Mouse (Mus musculus) 3T3-L1 (cell line): ENCODE measurements around the gene Prkag2.
"Not testable (repeated sequence)": the region's sequence is repeated elsewhere in the genome, so short reads cannot be mapped to it uniquely, and the experiment has no call there.

Experiments
- DNase-seq: peaks from one replicate; pipeline ENCODE4 v3.0.0-alpha.2; 2015; ENCODE audit warnings: low read depth, low spot score

Gene Prkag2

DNA sequence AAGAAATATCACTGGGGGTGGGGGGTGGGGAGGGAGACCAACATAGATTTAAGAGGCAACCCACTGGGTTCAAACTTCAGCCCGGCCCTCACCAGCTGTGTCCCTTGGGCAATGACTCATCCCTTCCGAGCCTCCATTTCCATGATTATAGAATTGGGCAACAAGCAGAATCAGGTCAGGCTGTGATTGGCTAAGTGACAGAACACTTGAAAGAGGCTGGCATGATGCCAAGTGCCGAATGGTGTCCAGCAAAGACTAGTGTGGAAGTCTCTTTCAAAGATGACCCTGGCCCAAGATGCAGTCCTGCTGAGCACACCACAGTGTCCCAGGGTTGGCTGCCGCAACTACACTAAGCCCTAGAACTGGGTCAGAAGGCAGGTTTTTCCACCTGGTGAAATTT lies 14.2 kb downstream of the Prkag2 start:
- peak; percentile 89 for DNase-seq

DNA sequence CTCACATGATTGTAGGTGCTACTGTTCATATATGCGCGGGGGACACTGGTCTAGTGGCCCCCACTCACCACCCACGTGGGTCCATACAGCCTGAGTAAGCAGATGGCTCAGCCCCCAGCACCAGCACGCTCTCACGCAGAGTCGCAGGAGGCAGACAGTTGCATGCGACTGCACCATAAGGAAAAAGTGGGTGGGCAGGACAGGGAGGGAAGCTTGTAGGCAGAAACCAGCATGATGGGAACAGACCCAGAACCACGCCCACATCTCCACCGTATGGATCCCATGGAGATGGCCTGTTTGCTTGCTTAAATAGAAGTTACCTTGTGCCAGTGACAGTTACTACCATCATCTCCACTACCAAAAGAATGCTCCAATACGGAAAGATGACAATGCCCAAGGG lies 15.3 kb downstream of the Prkag2 start:
- DNase-seq = no peak

DNA sequence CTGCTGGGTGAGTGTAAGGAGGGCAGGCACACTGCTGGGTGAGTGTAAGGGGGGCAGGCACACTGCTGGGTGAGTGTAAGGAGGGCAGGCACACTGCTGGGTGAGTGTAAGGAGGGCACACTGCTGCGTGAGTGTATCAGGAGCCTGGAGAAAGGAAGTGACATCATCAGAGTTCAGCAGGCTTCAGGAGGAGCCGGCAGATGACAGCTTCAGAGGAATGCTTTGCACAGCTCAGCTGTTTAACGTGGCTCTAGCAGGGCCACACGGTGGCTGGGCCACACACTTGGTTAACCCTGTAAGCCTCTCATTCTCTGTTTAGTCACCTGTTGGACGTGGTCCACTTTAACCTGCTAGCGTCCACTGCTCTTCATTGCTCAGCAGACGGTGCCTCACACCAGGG lies 16.6 kb downstream of the Prkag2 start:
- peak; percentile 20 for DNase-seq

DNA sequence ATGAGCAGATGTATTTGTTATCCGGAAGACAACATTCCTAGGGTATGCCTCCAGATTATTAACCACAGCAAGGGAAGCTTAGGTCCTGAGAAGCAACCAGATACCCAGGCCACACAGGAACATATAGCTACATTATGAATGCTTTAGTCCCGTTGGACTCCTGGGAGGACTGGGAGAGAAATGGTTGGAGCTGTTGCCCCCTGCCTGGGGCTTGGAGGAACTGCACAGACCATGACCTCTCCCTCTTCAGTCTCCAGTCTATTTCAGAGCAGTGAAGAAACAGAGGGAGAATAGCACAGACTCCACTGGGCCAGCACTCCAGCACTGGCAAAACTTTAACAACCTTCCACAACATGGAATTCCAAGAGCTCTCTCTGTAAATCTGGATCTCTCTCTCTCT lies 17.9 kb downstream of the Prkag2 start:
- DNase-seq = peak; percentile 68

DNA sequence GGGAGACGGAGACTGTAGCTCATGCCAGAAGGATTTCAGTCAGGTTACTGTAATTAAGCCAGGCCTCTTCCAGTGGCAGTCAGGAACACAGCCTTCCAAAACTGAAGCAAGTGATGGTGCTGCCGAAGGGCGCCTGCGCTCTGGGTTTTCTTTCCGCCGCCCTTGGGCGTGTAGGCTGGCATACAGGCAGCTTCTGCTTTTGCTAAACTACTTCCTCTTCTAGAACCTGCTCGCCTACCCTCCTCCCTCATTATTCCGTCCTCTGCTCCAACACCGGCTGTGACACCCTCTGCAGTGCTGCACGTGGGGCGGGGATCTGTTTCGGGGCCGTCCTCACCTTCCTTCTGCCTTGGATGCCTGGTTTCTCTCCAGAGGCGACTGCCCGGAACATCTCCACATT lies 18.9 kb downstream of the Prkag2 start:
- DNase-seq = no peak

DNA sequence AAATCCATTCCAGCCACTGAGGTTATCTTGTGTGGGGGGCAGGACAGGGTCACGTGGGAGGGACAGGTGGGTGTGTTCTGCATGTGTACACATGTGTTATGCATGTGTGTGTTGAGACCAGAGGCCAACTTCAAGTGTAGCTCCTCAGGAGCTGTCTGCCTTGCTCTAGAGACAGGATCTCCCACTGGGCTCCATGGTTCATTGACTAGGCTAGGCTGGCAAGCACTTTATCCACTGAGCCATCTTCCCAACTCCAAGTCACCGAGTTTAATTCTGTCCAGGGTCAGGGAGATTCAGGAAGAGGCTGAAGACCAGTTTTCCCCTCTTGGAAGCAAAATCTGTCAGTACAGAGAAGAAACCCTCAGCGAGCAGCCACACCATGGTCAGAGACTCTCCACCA lies 19.4 kb downstream of the Prkag2 start:
- no peak for DNase-seq

DNA sequence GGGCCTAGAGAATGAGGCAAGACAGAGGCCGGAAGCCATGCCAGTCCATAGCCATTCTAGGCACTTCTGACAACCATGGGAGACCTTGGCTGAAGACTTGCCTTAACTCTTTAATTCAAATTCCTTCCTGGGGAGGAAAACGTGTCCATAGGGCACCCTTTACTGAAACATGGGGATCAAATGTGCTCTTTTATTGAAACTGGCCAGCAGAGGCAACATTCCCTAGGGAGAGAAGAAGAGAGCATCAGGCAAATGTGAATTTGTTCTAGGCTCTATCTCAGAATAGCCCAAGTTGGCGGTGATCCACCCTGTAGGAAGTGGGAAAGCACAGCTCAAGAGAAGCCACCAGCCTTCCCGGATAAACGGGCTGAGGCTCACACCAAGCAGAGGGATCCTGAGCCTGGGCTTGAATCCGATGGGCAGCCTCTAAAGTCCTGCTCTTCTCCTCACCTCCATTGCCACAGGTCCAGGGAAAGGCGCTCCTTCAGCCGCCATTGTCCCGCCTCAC lies 19.9 kb downstream of the Prkag2 start:
- no peak for DNase-seq

DNA sequence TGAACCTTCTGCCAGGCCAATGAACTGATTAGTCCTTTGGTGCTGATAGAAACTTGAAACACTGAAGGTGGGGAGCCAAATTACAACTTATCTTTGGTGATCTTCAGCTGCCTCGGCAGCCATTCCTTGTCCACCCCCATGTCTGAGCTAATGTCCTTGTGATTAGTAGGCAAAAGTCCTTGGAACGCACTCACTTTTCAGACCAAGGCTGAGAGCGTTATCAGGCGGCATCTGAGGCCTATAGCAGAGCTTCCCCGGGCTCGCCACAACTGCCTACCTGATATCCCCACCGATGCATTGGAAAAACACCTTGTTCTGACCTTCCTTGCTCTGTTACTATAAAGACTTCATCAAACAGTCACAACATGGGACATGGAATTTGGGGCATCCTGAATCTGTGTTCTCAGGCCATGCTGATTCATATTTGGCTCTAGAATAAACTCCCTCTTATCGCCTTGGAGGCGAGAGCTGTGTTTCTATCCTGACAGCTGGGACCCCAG lies 20.6 kb downstream of the Prkag2 start:
- no peak for DNase-seq

DNA sequence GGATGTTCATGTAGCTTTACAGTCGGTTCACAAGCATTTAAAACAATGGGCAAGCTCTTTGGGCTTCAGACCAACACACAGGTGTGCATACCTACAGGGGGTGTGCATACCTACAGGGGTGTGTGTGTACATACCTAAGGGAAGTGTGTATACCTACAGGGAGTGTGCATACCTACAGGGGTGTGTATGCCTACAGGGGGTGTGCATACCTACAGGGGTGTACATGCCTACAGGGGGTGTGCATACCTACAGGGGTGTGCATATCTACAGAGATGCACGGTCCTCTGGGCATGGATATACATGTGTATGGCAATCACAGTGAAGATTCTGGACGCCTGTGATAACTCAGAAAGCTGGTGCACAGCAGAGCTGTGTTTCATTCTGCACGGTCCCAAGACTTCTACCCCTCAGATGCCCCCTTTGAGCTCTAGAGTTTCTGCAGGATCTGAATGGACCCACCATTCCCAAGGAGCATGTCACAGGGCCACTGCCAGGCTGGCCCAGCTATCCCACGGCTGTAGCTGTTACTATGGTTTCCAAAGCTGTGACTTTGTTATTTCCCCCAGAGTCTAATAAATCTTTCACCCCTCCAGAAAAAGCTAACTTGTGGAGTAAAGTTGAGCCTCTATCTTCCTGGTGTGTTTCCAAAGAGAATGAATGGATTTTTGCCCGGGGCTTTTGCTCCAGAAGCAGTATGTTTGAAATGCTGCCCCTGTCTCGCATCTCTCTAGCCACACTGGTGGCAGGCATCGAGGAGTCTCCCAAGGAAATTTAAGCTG lies 22.4 kb downstream of the Prkag2 start:
- DNase-seq = peak; percentile 26

DNA sequence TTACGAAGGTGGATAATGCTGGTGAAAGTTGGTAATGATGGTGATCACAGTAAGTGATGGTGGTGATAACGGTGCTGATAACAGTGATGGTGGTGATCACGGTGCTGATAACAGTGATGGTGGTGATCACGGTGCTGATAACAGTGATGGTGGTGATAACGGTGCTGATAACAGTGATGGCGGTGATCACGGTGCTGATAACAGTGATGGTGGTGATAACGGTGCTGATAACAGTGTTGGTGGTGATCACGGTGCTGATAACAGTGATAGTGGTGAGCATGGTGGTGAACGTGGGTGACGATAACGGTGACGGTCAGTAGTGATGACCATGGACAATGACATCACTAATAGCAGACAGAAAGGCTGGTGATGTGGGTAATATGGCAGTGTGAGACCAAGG lies 23.2 kb downstream of the Prkag2 start:
- not testable (repeated sequence) for DNase-seq

DNA sequence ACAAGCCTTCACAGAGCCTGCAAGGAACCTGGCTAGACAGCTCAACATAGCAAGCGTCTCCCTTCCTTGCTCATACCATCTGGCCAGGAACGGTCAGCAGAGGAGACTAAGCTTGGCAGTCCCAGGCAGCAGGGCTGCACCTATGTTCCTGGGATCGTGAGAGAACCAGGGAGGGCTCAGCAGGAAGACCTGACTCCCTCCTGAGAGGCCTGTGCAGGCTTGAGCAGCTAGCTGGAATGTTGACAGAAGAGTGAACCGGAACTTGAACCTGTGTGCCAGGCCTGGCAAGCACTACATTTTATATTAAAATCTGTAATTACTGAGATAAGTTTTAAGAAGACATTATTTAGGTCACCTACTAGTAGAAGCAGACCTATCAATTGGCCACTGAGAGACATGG lies 24.8 kb downstream of the Prkag2 start:
- DNase-seq = no peak

DNA sequence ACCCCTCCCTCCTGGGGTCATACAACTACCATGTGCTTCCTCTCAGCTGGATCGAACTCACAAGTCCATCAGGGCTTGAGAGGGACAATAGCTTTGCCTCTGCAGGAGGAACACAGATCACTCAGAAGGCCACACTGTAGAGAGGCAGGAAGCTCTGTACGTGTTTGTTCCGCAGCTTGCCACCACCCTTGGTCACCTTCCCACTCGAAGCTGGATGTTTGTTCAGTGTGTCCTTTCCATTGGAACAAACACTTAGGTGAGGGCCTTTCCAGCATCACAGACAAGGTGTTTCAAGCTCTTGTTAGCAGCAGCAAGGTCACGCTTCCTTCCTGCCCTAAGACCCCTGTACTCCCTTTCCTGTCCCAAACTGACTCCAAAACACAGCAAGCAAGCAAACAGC lies 30.6 kb downstream of the Prkag2 start:
- DNase-seq = no peak

DNA sequence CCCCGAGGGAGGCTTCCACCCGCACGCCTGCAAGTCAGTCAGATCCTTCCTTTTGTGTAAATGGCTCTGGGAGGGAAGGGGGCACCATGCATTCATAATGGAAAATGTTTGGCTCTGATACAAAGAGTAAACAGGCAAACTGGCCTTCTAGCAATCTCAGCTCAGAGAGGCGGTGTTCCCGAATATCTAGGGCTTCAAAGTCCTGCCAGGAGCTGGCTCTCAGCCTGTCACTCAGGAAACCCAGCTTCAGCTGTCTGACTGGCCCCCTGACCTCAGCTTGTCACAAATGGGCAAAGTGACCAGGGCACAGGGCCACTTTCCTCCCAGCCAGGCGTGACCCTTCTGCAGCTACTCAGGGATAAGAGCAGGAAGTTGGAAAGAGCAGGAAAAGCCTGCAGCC lies 33.3 kb downstream of the Prkag2 start:
- DNase-seq = no peak

DNA sequence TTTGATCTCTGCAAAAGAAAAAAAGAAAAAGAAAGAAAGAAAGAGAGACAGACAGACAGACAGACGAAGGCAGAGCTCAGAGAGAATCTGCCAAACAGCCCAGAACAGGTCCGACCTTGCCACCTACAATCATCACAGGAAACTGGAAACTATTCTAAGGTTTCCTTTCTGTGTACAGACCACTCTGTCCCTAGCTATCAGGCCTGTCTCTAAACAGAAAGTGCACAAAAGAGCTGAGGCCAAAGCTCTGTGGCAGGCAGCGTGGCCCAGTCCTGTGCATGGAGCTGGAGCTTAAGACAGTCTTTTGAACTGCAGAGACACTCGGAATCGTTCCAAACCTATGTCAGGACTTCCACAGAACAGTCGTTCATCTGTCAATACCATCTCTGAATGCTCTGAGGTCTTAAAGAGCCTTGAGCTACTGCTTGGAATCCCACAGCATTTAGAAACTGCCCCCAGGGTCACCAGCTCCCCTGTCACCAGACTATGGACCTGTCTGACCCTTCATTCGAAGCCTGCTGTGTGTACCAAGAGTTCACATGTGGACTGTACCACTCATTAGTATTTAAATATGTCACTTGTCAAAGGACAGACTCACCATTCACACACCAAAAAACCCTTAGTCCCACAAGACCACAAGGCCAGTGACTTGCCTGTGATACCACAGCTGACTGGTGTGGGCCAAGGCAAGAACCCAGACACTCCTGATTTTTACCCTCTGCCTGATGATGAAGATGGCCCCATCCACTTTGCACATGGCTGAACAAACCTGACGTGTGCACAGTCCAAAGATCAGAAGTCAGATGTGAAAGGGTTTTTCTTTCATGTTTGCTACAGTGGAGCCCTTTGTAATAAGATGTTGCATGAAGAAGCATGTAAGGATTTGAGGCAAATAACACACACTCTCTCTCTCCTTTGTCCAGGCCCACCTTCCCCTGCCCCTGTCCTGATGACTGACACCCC lies 35.9 kb downstream of the Prkag2 start:
- no peak for DNase-seq

DNA sequence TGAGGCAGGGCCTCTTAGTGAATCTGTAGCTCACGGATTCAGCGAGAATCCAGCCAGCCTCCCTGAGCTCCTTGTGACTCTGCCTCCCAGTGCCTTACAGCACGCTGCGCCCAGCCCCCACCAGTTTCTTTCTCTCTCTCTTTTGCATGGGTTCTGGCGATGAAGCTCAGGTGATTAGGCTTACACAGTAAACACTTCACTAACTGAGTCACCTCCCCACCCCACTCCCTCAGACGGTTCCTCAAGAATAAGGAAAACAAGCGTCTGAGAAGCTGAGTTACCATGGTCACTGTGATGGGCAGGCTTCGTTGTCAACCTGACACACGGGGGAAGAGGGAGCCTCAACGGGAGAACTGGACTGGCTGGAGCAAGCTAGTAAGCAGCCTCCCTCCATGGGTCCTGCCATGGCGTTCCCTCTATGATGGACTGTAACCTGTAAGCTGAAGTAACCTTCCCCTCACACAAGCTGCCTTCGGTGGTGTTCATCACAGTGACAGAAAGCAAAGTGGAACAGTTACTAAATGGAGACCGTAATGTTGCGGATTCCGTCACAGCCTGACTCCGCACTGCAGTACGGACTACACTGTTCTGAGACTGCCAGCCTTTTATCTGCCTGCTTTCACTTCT lies 37.8 kb downstream of the Prkag2 start:
- no peak for DNase-seq

DNA sequence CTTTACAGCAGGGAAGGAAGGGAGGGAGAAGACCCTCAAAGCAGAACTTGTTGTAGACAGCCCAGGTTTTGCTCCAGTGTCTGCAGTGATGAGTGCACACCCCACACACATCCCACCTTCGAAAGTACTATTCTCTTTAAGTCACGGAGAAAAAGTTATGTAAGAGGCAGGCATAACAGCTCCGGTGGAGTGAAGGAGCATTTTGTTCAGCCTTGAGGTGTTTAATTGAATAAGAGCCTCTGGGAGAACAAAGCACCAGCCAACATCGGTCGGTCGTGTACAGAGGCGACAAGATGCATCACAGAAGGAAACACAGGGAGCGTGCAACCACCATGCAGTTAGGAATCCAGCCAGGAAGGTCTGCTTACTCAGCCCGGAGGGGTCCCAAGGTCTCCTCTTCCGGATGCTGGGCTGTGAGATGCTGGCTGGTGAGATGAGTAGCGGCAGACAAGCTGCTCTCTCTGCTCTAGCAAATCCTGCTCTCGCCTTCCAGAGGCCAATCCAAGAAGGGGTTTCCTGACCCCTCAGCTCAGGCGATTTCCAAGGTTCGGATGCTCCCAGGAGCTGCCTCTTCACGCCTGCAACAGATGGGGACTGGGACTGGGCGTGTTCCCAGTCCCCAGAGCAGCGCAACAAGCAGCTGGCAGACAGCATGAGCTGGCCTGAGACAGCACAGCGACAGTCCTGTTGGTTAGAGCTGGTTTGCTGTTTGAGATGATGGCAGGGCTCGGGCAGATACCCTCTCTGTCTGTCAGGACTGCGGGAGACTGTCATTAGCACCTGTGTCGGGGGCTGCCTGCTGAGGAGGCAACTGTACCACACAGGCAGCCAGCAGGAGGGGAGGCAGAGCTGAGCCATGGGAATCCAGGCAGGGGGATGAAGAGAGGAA lies 41.3 kb downstream of the Prkag2 start:
- no peak for DNase-seq

DNA sequence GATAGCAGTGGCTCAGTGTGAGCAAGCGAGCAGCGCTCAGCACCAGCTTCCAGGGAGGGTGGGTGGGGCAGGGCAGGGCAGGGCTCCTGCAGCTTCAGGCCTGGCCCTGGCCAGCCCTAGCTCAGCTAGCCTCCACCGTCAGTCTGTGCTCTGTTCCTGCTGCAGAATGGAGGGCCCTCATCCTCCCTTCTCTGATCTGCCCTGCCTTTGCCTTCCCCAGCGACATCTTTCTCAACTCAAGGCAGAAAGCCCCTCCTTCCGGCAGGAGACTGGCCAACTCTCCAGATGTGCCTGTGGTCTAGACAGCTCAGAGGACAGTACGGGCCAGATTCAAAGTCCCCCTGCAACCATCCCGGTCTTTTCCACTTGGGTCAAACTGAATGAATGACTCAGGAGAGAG lies 42.0 kb downstream of the Prkag2 start:
- DNase-seq = no peak

DNA sequence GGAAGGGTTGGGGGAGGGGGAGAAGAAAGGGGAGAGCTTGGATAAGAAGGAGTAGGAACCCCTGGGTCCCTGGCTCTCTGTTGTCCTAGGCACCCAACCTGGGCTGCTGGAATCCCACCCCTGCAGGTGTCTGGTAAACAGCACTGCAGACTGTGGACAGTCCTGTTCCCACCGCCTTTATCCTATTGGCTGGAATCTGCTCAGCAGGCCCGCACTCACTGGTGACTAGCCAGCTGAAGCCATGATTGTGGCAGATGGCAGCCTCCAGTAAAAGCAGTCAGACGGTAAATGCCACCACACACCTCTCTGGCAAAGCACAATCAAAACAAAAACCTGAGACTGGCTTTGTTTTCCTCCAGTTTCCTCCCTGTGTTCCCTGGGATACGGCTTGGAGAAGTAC lies 45.2 kb downstream of the Prkag2 start:
- no peak for DNase-seq

DNA sequence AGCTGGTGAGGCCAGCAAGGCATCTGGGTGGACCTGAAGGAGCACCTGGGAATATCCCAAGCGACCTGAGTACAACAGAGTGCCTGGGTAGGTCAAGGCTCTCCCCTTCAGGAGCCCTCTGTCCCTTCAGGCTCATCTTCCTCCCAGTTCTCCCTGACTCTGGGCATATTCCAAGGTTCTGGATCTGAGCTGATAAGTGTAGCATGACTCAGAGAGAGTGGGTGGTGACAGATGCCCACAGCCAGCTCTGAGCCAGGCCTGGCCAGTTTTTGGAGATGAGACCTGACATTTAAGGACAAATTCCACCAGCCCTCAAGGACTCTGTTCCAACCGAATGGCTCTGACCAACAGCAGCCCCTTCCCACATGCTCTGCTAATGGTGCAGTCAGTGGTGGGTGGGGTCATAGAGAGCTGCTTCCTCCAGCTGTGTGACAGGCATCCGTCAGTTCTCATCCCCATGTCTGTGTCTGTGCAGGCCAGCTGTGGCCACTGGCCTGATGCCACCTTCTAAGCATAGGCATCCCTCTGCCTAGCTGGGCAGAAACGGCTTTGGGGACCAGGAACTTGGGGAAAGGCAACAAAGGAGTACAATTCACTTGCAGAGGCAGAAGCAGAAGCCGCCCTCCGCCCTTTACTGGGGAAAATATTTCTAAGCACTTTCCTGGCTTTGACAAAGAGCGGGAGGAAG lies 46.3 kb downstream of the Prkag2 start:
- peak; percentile 59 for DNase-seq

DNA sequence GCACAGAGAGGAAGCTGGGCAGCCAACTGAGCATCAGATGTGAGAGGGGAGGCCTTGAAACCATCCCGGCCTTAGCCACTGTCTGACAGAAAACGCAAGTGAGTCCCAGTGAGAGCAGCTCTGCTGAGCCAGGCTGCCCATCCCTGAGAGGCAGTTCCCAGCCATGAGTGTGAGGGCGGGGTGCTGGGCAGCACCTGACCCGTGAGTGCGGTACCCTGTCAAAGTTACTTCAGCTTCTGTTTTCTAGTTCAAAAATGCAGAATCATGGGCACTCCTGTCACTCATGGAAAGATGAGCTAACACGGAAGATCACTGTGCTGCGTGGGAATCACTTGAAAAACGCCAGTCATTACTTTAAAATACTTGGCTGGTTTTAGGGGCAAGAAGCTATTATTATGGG lies 49.6 kb downstream of the Prkag2 start:
- DNase-seq = no peak
